Mouse (Mus musculus): Measurements from ENCODE around the gene Anapc11. TPM values are rescaled to one million over a fixed set of nuclear protein-coding genes. Genes with fewer than 3 reads are reported as not detected.
A peak's percentile ranks its signal among the peaks of the same experiment; 100 is the strongest.

Anapc11 gene
- polyA plus RNA-seq, 1 experiment from 2014 or later = 237 TPM

DNA sequence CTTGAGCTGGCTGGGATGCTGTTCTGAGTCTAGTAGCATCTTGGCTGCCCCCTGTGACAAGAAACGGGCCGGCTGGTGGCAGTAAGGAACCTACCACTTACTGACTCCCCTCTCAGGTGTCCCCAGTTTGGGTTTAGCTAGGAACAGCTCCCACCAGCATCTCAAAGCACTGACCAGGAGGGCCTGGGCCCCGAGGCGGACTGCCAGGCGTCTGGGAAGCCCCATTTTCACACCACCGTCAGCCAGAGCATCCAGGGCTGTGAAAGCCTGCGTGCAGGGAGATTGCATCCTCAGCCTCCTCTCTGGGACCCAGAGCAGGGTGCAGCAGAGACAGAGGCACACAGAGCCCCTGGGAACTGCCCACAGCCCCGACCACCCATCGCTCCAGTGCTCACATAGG is 43.0 kb downstream of the Anapc11 start:
- Histone ChIP-seq H3K4me1 (replicated peaks) (peaks cover 31% of the 10 kb centered on the region), H3K27me3 (ENCODE audit: insufficient read depth, poor library complexity, severe bottlenecking) (peaks cover 20% of the 10 kb centered on the region), H3K27ac (peak overlapping the region; percentile 2; the same call in 1 of the 2 replicates), H3K4me3 (no peak overlapping the region), H3K36me3 (no peaks in the 10 kb centered on the region), H3K9me3 (no peaks in the 10 kb centered on the region)
- no peak for DNase-seq (ENCODE audit: low spot score)
- WGBS = 69% methylated on average over 9 of the region's 9 CpGs

DNA sequence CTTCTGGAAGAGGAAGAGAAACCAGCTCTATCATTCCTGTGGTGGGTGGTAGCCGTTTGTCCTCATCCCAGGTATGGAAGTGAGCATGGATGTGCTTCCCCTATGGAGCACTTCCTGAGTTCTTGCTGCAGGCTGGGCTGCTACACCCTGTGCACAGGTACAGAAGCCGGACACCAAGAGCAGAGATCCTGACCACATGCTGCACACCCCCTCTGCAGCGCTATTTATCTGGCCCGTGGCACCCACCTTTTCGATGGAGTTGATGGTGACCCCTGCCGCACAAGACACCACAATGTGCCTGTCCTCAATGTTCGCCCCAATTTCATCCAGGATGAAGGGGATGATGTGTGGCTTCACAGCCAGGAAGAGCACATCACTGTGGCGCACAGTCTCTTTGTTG is 43.6 kb downstream of the Anapc11 start:
- no peak for DNase-seq (ENCODE audit: low spot score)
- Histone ChIP-seq H3K4me3 (no peak overlapping the region), H3K36me3 (no peaks in the 10 kb centered on the region)

DNA sequence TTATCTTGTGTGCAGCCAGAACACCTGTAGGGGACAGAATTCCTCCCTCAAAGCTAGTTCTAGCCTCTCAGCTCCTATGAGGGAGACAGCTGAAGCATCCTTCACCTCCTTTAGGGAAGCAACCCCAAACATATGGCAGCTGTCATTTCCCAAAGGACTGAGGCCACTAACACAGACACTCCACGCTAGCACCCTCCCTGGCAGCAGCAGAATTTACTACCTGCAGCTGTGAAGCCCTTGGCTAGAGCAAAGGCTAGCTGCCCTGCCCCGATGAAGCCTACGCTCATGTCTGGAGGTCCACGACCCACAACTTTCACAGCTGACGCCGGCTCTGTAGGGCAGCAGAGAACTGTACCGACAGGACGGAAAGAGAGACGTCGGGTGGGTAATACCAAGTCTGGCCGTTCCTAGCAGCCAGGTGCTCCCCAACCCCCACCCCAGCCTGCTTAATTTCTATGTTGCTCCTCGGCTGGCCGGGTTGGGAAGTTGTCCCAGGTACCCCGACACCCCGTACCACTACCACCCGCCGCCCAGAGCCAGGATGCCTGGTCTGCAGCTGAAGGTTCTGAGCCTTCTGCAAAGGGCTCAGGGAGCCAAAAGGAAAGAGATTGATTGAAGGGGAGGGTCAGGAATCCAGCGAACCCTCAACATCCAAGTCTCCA is 44.8 kb downstream of the Anapc11 start:
- Histone ChIP-seq H3K9me3 (no peaks in the 10 kb centered on the region), H3K27ac (peak overlapping the region; percentile 88), H3K36me3 (no peaks in the 10 kb centered on the region), H3K27me3 (ENCODE audit: insufficient read depth, poor library complexity, severe bottlenecking) (peaks cover 38% of the 10 kb centered on the region), H3K4me1 (replicated peaks) (peaks cover 43% of the 10 kb centered on the region), H3K4me3 (peak overlapping the region; percentile 69)
- DNase-seq (ENCODE audit: low spot score) = no peak
- WGBS = 3% methylated on average over 18 of the region's 18 CpGs

More for the DNA sequence above, 43.6 kb downstream of the Anapc11 start:
- Histone ChIP-seq H3K27me3 (ENCODE audit: insufficient read depth, poor library complexity, severe bottlenecking) (peaks cover 26% of the 10 kb centered on the region), H3K4me1 (replicated peaks) (peaks cover 33% of the 10 kb centered on the region), H3K9me3 (no peaks in the 10 kb centered on the region), H3K27ac (peak overlapping the region; percentile 24; the same call in 1 of the 2 replicates)
- WGBS = 92% methylated on average over 8 of the region's 8 CpGs

DNA sequence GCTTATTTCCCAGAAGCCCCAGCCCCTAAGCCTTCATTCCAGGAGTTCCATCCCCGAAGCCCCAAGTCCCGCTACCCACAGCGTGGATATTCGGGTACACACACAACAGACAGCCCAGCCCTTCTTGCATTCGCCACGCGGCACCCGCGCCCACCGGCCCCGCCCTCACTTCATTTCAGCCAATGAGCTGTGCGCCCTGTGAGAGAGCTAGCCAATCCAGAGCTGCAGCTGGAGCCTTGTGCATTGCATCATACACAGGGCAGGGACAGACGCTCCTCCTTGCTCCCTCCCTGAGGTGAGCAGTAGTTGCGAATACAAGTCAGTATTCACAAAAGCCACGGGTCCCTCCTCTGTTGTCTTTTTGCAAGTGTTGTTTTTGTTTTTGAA is 45.4 kb downstream of the Anapc11 start, which contains the start of gene Pycr1:
Pycr1 (minus strand) TSS at position 169 of the 387 bp plus-strand sequence.
- WGBS = 0% methylated on average over 15 of the region's 15 CpGs
- peaks cover 40% of the 10 kb centered on the region for H3K27me3 ChIP-seq (ENCODE audit: insufficient read depth, poor library complexity, severe bottlenecking)
- no peaks in the 10 kb centered on the region for H3K9me3 ChIP-seq
- peak; percentile 95 for DNase-seq (ENCODE audit: low spot score)
- H3K27ac ChIP-seq = peak within 1 kb of the TSS; percentile 88
- peaks cover 46% of the 10 kb centered on the region for H3K4me1 ChIP-seq (replicated peaks)
- no peaks in the 10 kb centered on the region for H3K36me3 ChIP-seq
- H3K4me3 ChIP-seq = peak within 1 kb of the TSS; percentile 69

DNA sequence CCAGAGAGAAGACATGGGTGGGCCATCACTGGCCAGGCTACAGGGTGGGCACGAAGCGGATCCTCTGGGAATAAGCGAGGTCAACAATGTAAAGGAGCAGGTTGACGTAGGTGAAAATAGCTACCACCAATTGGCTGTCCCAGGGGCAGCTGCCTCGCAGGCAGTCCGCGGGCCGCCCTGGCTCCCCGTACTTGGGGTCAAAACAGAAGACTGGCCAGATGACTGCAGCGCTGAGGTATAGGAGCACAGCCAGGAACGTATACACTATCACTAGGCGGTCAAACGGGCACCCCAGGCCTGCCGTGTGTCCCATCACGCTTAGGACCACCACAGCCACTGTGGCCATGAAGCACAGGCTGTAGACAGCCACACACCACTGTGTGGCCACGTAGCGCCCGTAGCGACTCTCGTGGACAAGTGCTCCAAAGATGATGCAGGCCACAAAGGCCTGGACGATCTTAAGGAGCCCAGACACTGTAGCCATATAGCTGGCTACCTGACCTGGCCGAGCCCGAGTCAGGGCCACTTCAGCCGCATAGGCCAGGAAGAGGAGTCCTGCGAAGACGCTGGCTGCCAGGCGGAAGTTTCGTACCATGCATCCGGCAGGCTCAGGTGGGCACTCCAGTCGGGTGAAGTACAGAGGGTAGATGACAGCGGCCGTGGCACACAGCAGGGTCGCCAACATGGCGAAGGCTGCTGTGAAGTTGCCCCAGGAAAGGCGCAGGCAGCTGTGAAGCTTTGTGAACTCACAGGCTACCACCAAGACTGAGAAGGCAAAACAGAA is 49.0 kb downstream of the Anapc11 start:
- Histone ChIP-seq H3K27ac (peak overlapping the region; percentile 62; the same call in 1 of the 2 replicates), H3K4me3 (peak overlapping the region; percentile 41), H3K36me3 (no peaks in the 10 kb centered on the region), H3K9me3 (no peaks in the 10 kb centered on the region), H3K4me1 (replicated peaks) (peaks cover 34% of the 10 kb centered on the region), H3K27me3 (ENCODE audit: insufficient read depth, poor library complexity, severe bottlenecking) (peaks cover 36% of the 10 kb centered on the region)
- 73% methylated on average over 35 of the region's 35 CpGs for WGBS
- DNase-seq (ENCODE audit: low spot score) = no peak

DNA sequence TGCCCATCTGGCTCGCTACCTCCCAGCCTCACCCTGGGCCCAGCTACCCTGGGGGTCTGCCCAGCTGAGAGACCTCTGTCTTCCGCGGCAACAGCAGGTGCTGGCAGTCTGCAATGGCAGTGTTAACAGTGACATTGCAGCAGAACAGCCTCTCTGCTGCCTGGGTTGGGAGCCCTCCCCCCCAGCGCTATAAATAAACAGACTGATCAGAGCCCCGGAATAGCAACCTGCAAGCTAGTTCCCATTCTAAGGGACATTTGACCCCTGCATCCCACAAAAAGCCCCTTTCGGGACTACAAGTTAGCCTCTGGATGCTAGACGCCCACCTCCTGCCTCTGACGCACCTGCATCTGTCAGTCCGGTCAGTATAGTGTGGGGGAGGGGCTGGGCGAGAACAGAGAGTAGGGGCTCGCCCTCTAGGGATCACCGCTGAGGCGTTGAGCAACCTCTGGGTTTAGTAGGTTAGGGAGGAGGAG is 49.8 kb downstream of the Anapc11 start, which contains the start of gene Myadml2:
Myadml2 (minus strand) TSS at position 158 of the 476 bp plus-strand sequence.
- H3K4me1 ChIP-seq (replicated peaks) = peaks cover 26% of the 10 kb centered on the region
- H3K4me3 ChIP-seq = peak within 1 kb of the TSS; percentile 41
- peaks cover 30% of the 10 kb centered on the region for H3K27me3 ChIP-seq (ENCODE audit: insufficient read depth, poor library complexity, severe bottlenecking)
- H3K36me3 ChIP-seq = no peaks in the 10 kb centered on the region
- DNase-seq (ENCODE audit: low spot score) = peak; percentile 48
- H3K9me3 ChIP-seq = no peaks in the 10 kb centered on the region
- peak within 1 kb of the TSS; percentile 62; the same call in 1 of the 2 replicates for H3K27ac ChIP-seq
- WGBS = 5% methylated on average over 13 of the region's 13 CpGs

DNA sequence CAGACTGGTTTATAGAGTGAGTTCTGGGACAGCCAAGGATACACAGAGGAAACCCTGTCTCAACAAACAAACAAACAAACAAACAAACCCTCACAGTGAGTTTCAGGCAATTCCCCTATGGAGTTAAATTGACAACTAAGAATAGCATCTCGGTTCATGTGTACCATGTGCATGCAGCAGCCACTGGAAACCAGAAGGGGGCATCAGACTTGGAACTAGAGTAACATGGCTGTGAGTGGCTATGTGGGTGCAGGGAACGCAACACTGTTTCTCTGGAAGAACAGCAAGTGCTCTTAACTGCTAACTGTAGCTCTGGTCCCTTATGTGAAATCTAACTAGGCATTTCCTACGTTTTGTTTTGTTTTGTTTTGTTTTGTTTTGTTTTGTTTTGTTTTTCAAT is 53.7 kb downstream of the Anapc11 start:
- Histone ChIP-seq H3K4me1 (replicated peaks) (peaks cover 13% of the 10 kb centered on the region), H3K9me3 (no peaks in the 10 kb centered on the region), H3K27me3 (ENCODE audit: insufficient read depth, poor library complexity, severe bottlenecking) (peaks cover 40% of the 10 kb centered on the region), H3K4me3 (no peak overlapping the region), H3K27ac (no peak overlapping the region), H3K36me3 (no peaks in the 10 kb centered on the region)
- WGBS = 73% methylated on average over 3 of the region's 3 CpGs
- DNase-seq (ENCODE audit: low spot score) = no peak

DNA sequence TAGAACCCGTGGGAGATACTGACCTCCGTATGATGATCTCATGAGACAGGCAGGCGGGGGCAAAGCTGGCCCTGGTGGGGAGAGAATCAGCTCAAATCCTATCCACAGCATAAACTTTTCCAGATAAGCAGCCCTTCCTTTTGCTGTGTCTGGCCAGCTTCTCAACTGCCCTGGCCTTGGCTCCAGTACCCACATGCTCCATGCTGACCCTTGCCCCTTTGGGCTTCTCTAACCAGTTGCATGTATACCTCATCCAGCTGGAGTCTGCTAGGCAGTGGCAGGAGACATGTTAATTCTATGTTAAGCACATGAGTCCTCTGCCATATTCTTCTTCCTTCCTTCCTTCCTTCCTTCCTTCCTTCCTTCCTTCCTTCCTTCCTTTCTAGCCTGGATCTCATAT is 56.5 kb downstream of the Anapc11 start:
- WGBS = 76% methylated on average over 3 of the region's 3 CpGs
- H3K27ac ChIP-seq = no peak overlapping the region
- H3K4me1 ChIP-seq (replicated peaks) = peaks cover 11% of the 10 kb centered on the region
- DNase-seq (ENCODE audit: low spot score) = no peak
- no peaks in the 10 kb centered on the region for H3K9me3 ChIP-seq
- H3K36me3 ChIP-seq = no peaks in the 10 kb centered on the region
- H3K27me3 ChIP-seq (ENCODE audit: insufficient read depth, poor library complexity, severe bottlenecking) = peaks cover 54% of the 10 kb centered on the region
- no peak overlapping the region for H3K4me3 ChIP-seq

DNA sequence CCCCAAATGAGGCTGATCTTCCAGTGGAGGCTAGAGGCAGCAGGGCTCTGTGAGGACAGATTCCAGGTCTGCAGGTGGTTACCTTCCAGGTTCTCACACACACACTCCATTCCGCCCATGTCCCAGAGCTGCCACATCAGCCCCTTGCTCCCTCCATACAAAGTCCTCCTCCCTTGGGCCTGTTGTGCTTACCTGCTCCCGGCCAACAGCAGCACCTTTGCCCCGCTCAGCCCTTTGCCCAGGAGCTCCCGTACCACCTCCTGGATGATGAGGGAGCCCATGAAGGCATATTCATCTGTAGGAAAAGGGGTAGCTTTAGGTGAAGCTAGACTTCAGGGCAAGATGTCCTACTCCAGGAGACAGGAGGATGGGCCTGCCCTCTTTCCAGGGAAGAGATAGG is 59.1 kb downstream of the Anapc11 start:
- no peak overlapping the region for H3K4me3 ChIP-seq
- DNase-seq (ENCODE audit: low spot score) = no peak
- WGBS = 88% methylated on average over 4 of the region's 4 CpGs

More for the DNA sequence above, 59.1 kb downstream of the Anapc11 start:
- Histone ChIP-seq H3K27ac (no peak overlapping the region), H3K4me1 (replicated peaks) (peaks cover 29% of the 10 kb centered on the region), H3K9me3 (no peaks in the 10 kb centered on the region), H3K36me3 (no peaks in the 10 kb centered on the region), H3K27me3 (ENCODE audit: insufficient read depth, poor library complexity, severe bottlenecking) (peaks cover 76% of the 10 kb centered on the region)

Other genes with a start within 250 kb of the Anapc11 start
- gene Actg1, start 249.9 kb upstream of the Anapc11 start, polyA plus RNA-seq (2016; fragmentation: Nextera tagmentation; extraction: Ambion mirVana) = 3,119 and 3,536 TPM in 2 replicates
- 0.50 and 0.77 TPM in 2 replicates for gene Fscn2, start 236.9 kb upstream of the Anapc11 start, polyA plus RNA-seq (2016; fragmentation: Nextera tagmentation; extraction: Ambion mirVana)
- 38.0 and 45.9 TPM in 2 replicates for gene Faap100, start 219.7 kb upstream of the Anapc11 start, polyA plus RNA-seq (2016; fragmentation: Nextera tagmentation; extraction: Ambion mirVana)
- gene Nploc4, start 160.7 kb upstream of the Anapc11 start, polyA plus RNA-seq (2016; fragmentation: Nextera tagmentation; extraction: Ambion mirVana) = 47.7 and 49.3 TPM in 2 replicates
- gene Tspan10, start 155.8 kb upstream of the Anapc11 start, polyA plus RNA-seq (2016; fragmentation: Nextera tagmentation; extraction: Ambion mirVana) = 0.12 and 0.46 TPM in 2 replicates
- gene Pde6g, start 144.9 kb upstream of the Anapc11 start, polyA plus RNA-seq (2016; fragmentation: Nextera tagmentation; extraction: Ambion mirVana) = 0.31 and 0.35 TPM in 2 replicates
- gene Oxld1, start 140.4 kb upstream of the Anapc11 start, polyA plus RNA-seq (2016; fragmentation: Nextera tagmentation; extraction: Ambion mirVana) = 12.5 and 13.2 TPM in 2 replicates
- gene Ccdc137, start 140.3 kb upstream of the Anapc11 start, polyA plus RNA-seq (2016; fragmentation: Nextera tagmentation; extraction: Ambion mirVana) = 34.4 and 37.3 TPM in 2 replicates
- 59.6 and 62.3 TPM in 2 replicates for gene Arl16, start 130.8 kb upstream of the Anapc11 start, polyA plus RNA-seq (2016; fragmentation: Nextera tagmentation; extraction: Ambion mirVana)
- gene Mrpl12, start 113.8 kb upstream of the Anapc11 start, polyA plus RNA-seq (2016; fragmentation: Nextera tagmentation; extraction: Ambion mirVana) = 171 and 186 TPM in 2 replicates
- 50.6 and 53.3 TPM in 2 replicates for gene Slc25a10, start 106.6 kb upstream of the Anapc11 start, polyA plus RNA-seq (2016; fragmentation: Nextera tagmentation; extraction: Ambion mirVana)
- gene Gcgr, start 67.7 kb upstream of the Anapc11 start, polyA plus RNA-seq (2016; fragmentation: Nextera tagmentation; extraction: Ambion mirVana) = 0.14 and 0.17 TPM in 2 replicates
- 219 and 261 TPM in 2 replicates for gene Mcrip1, start 48.7 kb upstream of the Anapc11 start, polyA plus RNA-seq (2016; fragmentation: Nextera tagmentation; extraction: Ambion mirVana)
- gene Ppp1r27, start 47.3 kb upstream of the Anapc11 start, polyA plus RNA-seq (2016; fragmentation: Nextera tagmentation; extraction: Ambion mirVana) = 0.27 TPM in 1 of 2 replicates, not detected in the other
- gene P4hb, start 25.2 kb upstream of the Anapc11 start, polyA plus RNA-seq (2016; fragmentation: Nextera tagmentation; extraction: Ambion mirVana) = 519 and 570 TPM in 2 replicates
- 799 and 820 TPM in 2 replicates for gene Arhgdia, start 16.8 kb upstream of the Anapc11 start, polyA plus RNA-seq (2016; fragmentation: Nextera tagmentation; extraction: Ambion mirVana)
- 607 and 643 TPM in 2 replicates for gene Alyref, start 56 bp upstream of the Anapc11 start, polyA plus RNA-seq (2016; fragmentation: Nextera tagmentation; extraction: Ambion mirVana)
- gene Npb, start 10.1 kb downstream of the Anapc11 start, polyA plus RNA-seq (2016; fragmentation: Nextera tagmentation; extraction: Ambion mirVana) = 0.34 and 0.63 TPM in 2 replicates
- gene Pcyt2, start 19.5 kb downstream of the Anapc11 start, polyA plus RNA-seq (2016; fragmentation: Nextera tagmentation; extraction: Ambion mirVana) = 139 and 160 TPM in 2 replicates
- 37.0 and 42.4 TPM in 2 replicates for gene Sirt7, start 26.8 kb downstream of the Anapc11 start, polyA plus RNA-seq (2016; fragmentation: Nextera tagmentation; extraction: Ambion mirVana)
- 23.1 and 26.2 TPM in 2 replicates for gene Mafg, start 35.2 kb downstream of the Anapc11 start, polyA plus RNA-seq (2016; fragmentation: Nextera tagmentation; extraction: Ambion mirVana)
- gene Pycr1, start 45.3 kb downstream of the Anapc11 start, polyA plus RNA-seq (2016; fragmentation: Nextera tagmentation; extraction: Ambion mirVana) = 37.6 and 38.7 TPM in 2 replicates
- gene Myadml2, start 49.7 kb downstream of the Anapc11 start, polyA plus RNA-seq (2016; fragmentation: Nextera tagmentation; extraction: Ambion mirVana) = not detected in 2 replicates
- 2.3 and 4.3 TPM in 2 replicates for gene Notum, start 62.8 kb downstream of the Anapc11 start, polyA plus RNA-seq (2016; fragmentation: Nextera tagmentation; extraction: Ambion mirVana)
- 147 and 178 TPM in 2 replicates for gene Aspscr1, start 74.6 kb downstream of the Anapc11 start, polyA plus RNA-seq (2016; fragmentation: Nextera tagmentation; extraction: Ambion mirVana)
- 129 and 137 TPM in 2 replicates for gene Cenpx, start 115.3 kb downstream of the Anapc11 start, polyA plus RNA-seq (2016; fragmentation: Nextera tagmentation; extraction: Ambion mirVana)
- 55.8 and 57.7 TPM in 2 replicates for gene Lrrc45, start 115.5 kb downstream of the Anapc11 start, polyA plus RNA-seq (2016; fragmentation: Nextera tagmentation; extraction: Ambion mirVana)
- gene Rac3, start 123.0 kb downstream of the Anapc11 start, polyA plus RNA-seq (2016; fragmentation: Nextera tagmentation; extraction: Ambion mirVana) = 31.0 and 58.2 TPM in 2 replicates
- 17.9 and 19.8 TPM in 2 replicates for gene Dcxr, start 128.9 kb downstream of the Anapc11 start, polyA plus RNA-seq (2016; fragmentation: Nextera tagmentation; extraction: Ambion mirVana)
- 1.6 and 2.1 TPM in 2 replicates for gene Cbr2, start 133.7 kb downstream of the Anapc11 start, polyA plus RNA-seq (2016; fragmentation: Nextera tagmentation; extraction: Ambion mirVana)
- gene Hmga1b, start 164.4 kb downstream of the Anapc11 start, polyA plus RNA-seq (2016; fragmentation: Nextera tagmentation; extraction: Ambion mirVana) = 8.9 and 12.2 TPM in 2 replicates
- gene Rfng, start 185.8 kb downstream of the Anapc11 start, polyA plus RNA-seq (2016; fragmentation: Nextera tagmentation; extraction: Ambion mirVana) = 46.4 and 63.7 TPM in 2 replicates
- gene Gps1, start 185.9 kb downstream of the Anapc11 start, polyA plus RNA-seq (2016; fragmentation: Nextera tagmentation; extraction: Ambion mirVana) = 276 and 285 TPM in 2 replicates
- gene Dus1l, start 198.0 kb downstream of the Anapc11 start, polyA plus RNA-seq (2016; fragmentation: Nextera tagmentation; extraction: Ambion mirVana) = 95.4 and 97.1 TPM in 2 replicates
- gene Fasn, start 226.1 kb downstream of the Anapc11 start, polyA plus RNA-seq (2016; fragmentation: Nextera tagmentation; extraction: Ambion mirVana) = 131 TPM in 2 replicates